Mouse (Mus musculus): ENCODE results near the gene Bmp5. TPM values are rescaled to one million over a fixed set of nuclear protein-coding genes. Genes with fewer than 3 reads are reported as not detected.

The Bmp5 gene
- total and polyA plus RNA-seq, 3 experiments = not detected

GRCm38 (mm10) chr9:75911542-75911941 is 136.4 kb downstream of the Bmp5 start:
- Histone ChIP-seq H3K4me1 (ENCODE audit: control insufficient read depth in 1 of 2, insufficient read depth in 2 of 2, low read length in 2 of 2) (no peaks in the 10 kb centered on the region), H3K27me3 (ENCODE audit: control insufficient read depth in 1 of 2, insufficient read depth in 2 of 2, low read length in 2 of 2) (peaks cover 0 to 8% of the 10 kb centered on the region in 2 experiments; a peak in 3 of 4 replicates), H3K9ac (ENCODE audit: control insufficient read depth, low read depth, low read length, poor library complexity, severe bottlenecking) (no peak overlapping the region), H3K27ac (ENCODE audit: control insufficient read depth, low read depth, low read length) (no peak overlapping the region), H3K9me3 (replicated peaks; ENCODE audit: insufficient read depth, low read length) (no peaks in the 10 kb centered on the region), H3K4me3 (ENCODE audit: control insufficient read depth in 1 of 2, insufficient read depth in 1 of 2, low read depth in 2 of 2, low read length in 2 of 2) (no peak overlapping the region), H3K79me2 (ENCODE audit: control insufficient read depth, insufficient read depth, low read length, poor library complexity) (no peaks in the 10 kb centered on the region), H3K36me3 (ENCODE audit: control insufficient read depth in 1 of 2, insufficient read depth in 2 of 2, low read length in 2 of 2) (no peaks in the 10 kb centered on the region)
- no peak for DNase-seq (ENCODE audit: low read depth, low spot score)
- TF ChIP-seq EP300 (IDR thresholded peaks at IDR 0.05; ENCODE audit: low read depth in 1 of 2, low read length in 2 of 2) (no peak), MEF2A (IDR thresholded peaks at IDR 0.05; ENCODE audit: extremely low read depth, insufficient replicate concordance, low read depth, low read length, poor library complexity, severe bottlenecking) (no peak), USF2 (IDR thresholded peaks at IDR 0.05; ENCODE audit: borderline replicate concordance in 1 of 2, insufficient read depth in 1 of 2, low read depth in 1 of 2, low read length in 2 of 2) (no peak), NRF1 (IDR thresholded peaks at IDR 0.05; ENCODE audit: insufficient read depth, low read depth, low read length, poor library complexity, severe bottlenecking) (no peak), CHD1 (IDR thresholded peaks at IDR 0.05; ENCODE audit: low read depth, low read length) (no peak), POLR2A (IDR thresholded peaks at IDR 0.05; ENCODE audit: control insufficient read depth in 1 of 2, insufficient read depth in 1 of 2, low read depth in 1 of 2, low read length in 2 of 2, poor library complexity in 1 of 2) (no peak), KAT2A (conservative IDR thresholded peaks at IDR 0.05; ENCODE audit: low read depth, low read length) (no peak), E2F4 (IDR thresholded peaks at IDR 0.05; ENCODE audit: borderline replicate concordance, low read depth, low read length) (no peak), ELF1 (IDR thresholded peaks at IDR 0.05; ENCODE audit: low read depth, low read length) (no peak), MAZ (IDR thresholded peaks at IDR 0.05; ENCODE audit: low read depth, low read length) (no peak), ZC3H11A (IDR thresholded peaks at IDR 0.05; ENCODE audit: low read depth, low read length) (no peak), BHLHE40 (IDR thresholded peaks at IDR 0.05; ENCODE audit: borderline replicate concordance, low read depth, low read length) (no peak), CHD2 (IDR thresholded peaks at IDR 0.05; ENCODE audit: low read length) (no peak), MYC (IDR thresholded peaks at IDR 0.05; ENCODE audit: low read depth, low read length) (no peak), ZMIZ1 (IDR thresholded peaks at IDR 0.05; ENCODE audit: low read depth, low read length) (no peak), HCFC1 (IDR thresholded peaks at IDR 0.05; ENCODE audit: low read depth, low read length) (no peak)

GRCm38 (mm10) chr9:75916027-75916426 is 140.9 kb downstream of the Bmp5 start:
- DNase-seq (ENCODE audit: low read depth, low spot score) = no peak
- Histone ChIP-seq H3K9me3 (replicated peaks; ENCODE audit: insufficient read depth, low read length) (no peaks in the 10 kb centered on the region), H3K36me3 (ENCODE audit: control insufficient read depth in 1 of 2, insufficient read depth in 2 of 2, low read length in 2 of 2) (no peaks in the 10 kb centered on the region), H3K4me1 (ENCODE audit: control insufficient read depth in 1 of 2, insufficient read depth in 2 of 2, low read length in 2 of 2) (no peaks in the 10 kb centered on the region), H3K27ac (ENCODE audit: control insufficient read depth, low read depth, low read length) (no peak overlapping the region), H3K79me2 (ENCODE audit: control insufficient read depth, insufficient read depth, low read length, poor library complexity) (no peaks in the 10 kb centered on the region), H3K9ac (ENCODE audit: control insufficient read depth, low read depth, low read length, poor library complexity, severe bottlenecking) (no peak overlapping the region), H3K4me3 (ENCODE audit: control insufficient read depth in 1 of 2, insufficient read depth in 1 of 2, low read depth in 2 of 2, low read length in 2 of 2) (no peak overlapping the region), H3K27me3 (ENCODE audit: control insufficient read depth in 1 of 2, insufficient read depth in 2 of 2, low read length in 2 of 2) (peaks cover 0 to 2% of the 10 kb centered on the region in 2 experiments; a peak in 2 of 4 replicates)
- TF ChIP-seq ZC3H11A (IDR thresholded peaks at IDR 0.05; ENCODE audit: low read depth, low read length) (no peak), CTCF (IDR thresholded peaks at IDR 0.05 in 2 of 3, conservative IDR thresholded peaks at IDR 0.05 in 1 of 3; ENCODE audit: control insufficient read depth in 1 of 3, insufficient read depth in 1 of 3, low read depth in 2 of 3, low read length in 3 of 3, poor library complexity in 1 of 3, severe bottlenecking in 1 of 3) (no peak), ZMIZ1 (IDR thresholded peaks at IDR 0.05; ENCODE audit: low read depth, low read length) (no peak), TBP (IDR thresholded peaks at IDR 0.05; ENCODE audit: low read depth, low read length) (no peak), SMC3 (IDR thresholded peaks at IDR 0.05; ENCODE audit: low read depth, low read length) (no peak), NELFE (IDR thresholded peaks at IDR 0.05; ENCODE audit: low read depth, low read length) (no peak), MXI1 (IDR thresholded peaks at IDR 0.05; ENCODE audit: low read depth, low read length) (no peak), MYB (IDR thresholded peaks at IDR 0.05; ENCODE audit: low read depth, low read length) (no peak), SIN3A (IDR thresholded peaks at IDR 0.05; ENCODE audit: low read length) (no peak), MAX (IDR thresholded peaks at IDR 0.05; ENCODE audit: low read length) (no peak), TCF12 (IDR thresholded peaks at IDR 0.05; ENCODE audit: low read depth, low read length) (no peak), BHLHE40 (IDR thresholded peaks at IDR 0.05; ENCODE audit: borderline replicate concordance, low read depth, low read length) (no peak)

Measured in MEL (cell line).